Mouse (Mus musculus): ENCODE measurements around the gene Gm30191.
A peak's percentile ranks its signal among the peaks of the same experiment; 100 is the strongest.

DNA sequence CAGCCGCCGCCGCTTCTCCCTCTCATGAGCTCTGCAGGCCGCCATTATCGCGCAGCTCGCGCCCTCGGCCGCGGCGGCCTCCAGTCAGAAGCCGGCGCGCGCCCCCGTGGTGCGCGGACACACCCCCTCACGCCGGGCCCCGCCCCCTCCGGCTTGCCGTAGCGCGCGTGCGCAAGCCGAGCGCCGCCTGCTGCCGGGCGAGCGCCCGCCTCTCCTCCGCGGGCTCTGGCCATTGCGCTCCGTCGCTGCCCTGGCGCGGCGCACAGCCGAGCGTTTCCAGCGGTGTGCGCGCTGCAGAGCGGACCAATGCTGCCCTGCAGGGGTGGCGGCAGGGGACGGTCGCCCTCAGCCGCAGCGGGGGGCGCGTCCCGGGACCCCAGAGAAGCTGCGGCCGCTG is 40.4 kb downstream of the Gm30191 start:
- TF ChIP-seq CTCF (IDR thresholded peaks at IDR 0.05; ENCODE audit: low read depth) (peak; percentile 27; the same call in 1 of the 2 replicates), EP300 (IDR thresholded peaks at IDR 0.05; ENCODE audit: low read depth) (no peak)

All from liver, embryonic 14.5 days (tissue).